In the genomic region with DNA sequence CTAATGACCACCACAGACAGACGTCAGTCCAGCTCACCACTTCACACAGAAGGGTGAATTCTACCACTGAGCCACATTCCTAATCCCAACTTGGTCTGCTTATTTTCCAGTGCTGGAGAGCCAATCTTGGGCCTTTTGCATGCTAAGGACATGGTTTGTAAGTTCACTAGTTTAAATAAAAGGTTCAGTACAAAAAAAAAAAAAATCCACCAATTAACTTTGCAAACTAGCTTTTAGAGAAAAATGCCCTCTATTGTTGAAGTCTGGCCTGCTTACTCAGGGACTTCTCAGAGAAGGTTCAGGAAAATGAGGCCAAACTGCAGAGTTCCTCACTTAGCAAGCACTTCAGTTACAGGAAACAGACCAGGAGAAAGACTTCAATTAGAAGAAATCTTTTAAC, we compare ENCODE assay signal across 8 mouse cellular contexts. TPM values are rescaled to one million over a fixed set of nuclear protein-coding genes. Genes with fewer than 3 reads are reported as not detected.
DNase-seq lines count a peak whose midpoint lies in the region; ATAC-seq and TF ChIP-seq lines count a peak whose summit lies in the region.

No protein-coding gene starts in this region.

- H3K4me3 ChIP-seq in gastrocnemius, adult 2 months, result peak overlapping the region; percentile 91
- H3K4me3 ChIP-seq in testis, adult 2 months (ENCODE audit: control insufficient read depth, low read depth, low read length), result peak overlapping the region; percentile 89; the same call in 1 of the 2 replicates
- H3K4me3 ChIP-seq in liver, embryonic 11.5 days (ENCODE audit: low read depth, low read length), result peak overlapping the region; percentile 76

- TF ChIP-seq CTCF in gastrocnemius, adult 2 months (IDR thresholded peaks at IDR 0.05), result no peak
- TF ChIP-seq CTCF in testis, adult 2 months (IDR thresholded peaks at IDR 0.05; ENCODE audit: control insufficient read depth, insufficient read depth, insufficient replicate concordance, low read depth, low read length), result no peak

- H3K36me3 ChIP-seq in testis, adult 2 months (ENCODE audit: control insufficient read depth, insufficient read depth, low read length), result no peaks in the 10 kb centered on the region
- no peaks in the 10 kb centered on the region for H3K36me3 ChIP-seq in liver, embryonic 11.5 days (ENCODE audit: control insufficient read depth, insufficient read depth, low read length)

- H3K9ac ChIP-seq in liver, embryonic 11.5 days (ENCODE audit: low read depth, low read length), result peak overlapping the region; percentile 81

- H3K9me3 ChIP-seq in liver, embryonic 11.5 days (ENCODE audit: control insufficient read depth, low read length), result no peaks in the 10 kb centered on the region

- TF ChIP-seq POLR2A in testis, adult 2 months (IDR thresholded peaks at IDR 0.05; ENCODE audit: control insufficient read depth, low read depth, low read length), result no peak

- H3K4me1 ChIP-seq in testis, adult 2 months (ENCODE audit: control insufficient read depth, insufficient read depth, low read length), result no peaks in the 10 kb centered on the region
- no peaks in the 10 kb centered on the region for H3K4me1 ChIP-seq in liver, embryonic 11.5 days (replicated peaks; ENCODE audit: control insufficient read depth, insufficient read depth, low read length)

- no peaks in the 10 kb centered on the region for H3K27me3 ChIP-seq in testis, adult 2 months (ENCODE audit: control insufficient read depth, insufficient read depth, low read length)
- H3K27me3 ChIP-seq in liver, embryonic 11.5 days (replicated peaks; ENCODE audit: control insufficient read depth, insufficient read depth, low read length), result no peaks in the 10 kb centered on the region

- intact Hi-C loops in gastrocnemius, adult 2 months (cut with DNase I), result no loop called here

- ATAC-seq in liver, embryonic 11.5 days (replicated peaks; ENCODE audit: low FRiP score), result no peak
- no peak for ATAC-seq in frontal cortex, adult (ENCODE audit: low TSS enrichment)

- peak overlapping the region; percentile 91 for H3K27ac ChIP-seq in gastrocnemius, adult 2 months
- no peak overlapping the region for H3K27ac ChIP-seq in testis, adult 2 months (ENCODE audit: control insufficient read depth, insufficient read depth, low read depth, low read length)
- H3K27ac ChIP-seq in liver, embryonic 11.5 days (ENCODE audit: low read depth, low read length), result no peak overlapping the region

- peak overlapping the region; percentile 90 for H3K4me2 ChIP-seq in liver, embryonic 11.5 days

- no peak for DNase-seq in gastrocnemius, adult 2 months
- no peak for DNase-seq in gastrocnemius, postnatal 4 days (ENCODE audit: low spot score in 2 of 2)
- DNase-seq in testis, postnatal 14 days (ENCODE audit: low spot score), result no peak
- no peak for DNase-seq in liver, embryonic 11.5 days (ENCODE audit: low spot score)
- DNase-seq in right cerebral cortex, postnatal 14 days, result no peak
- DNase-seq in gastrocnemius, adult 18-20 months (ENCODE audit: low spot score), result no peak

- WGBS in liver, embryonic 11.5 days, result 73% methylated on average over 1 of the region's 1 CpGs

RNA-seq across cellular contexts. Expression of gene Ggact, which starts 1.4 kb away (rescaled TPM):
- total RNA-seq in gastrocnemius, adult 2 months (2021), result 10 to 100 TPM; 13.8 to 20.4 TPM
- total RNA-seq in gastrocnemius, postnatal 4 days (2021), result 1 to 10 TPM; 7.5 to 9.4 TPM
- polyA plus RNA-seq in testis, adult 2 months (2012; rRNA removed), result 58.5 and 63.9 TPM in 2 replicates
- 16.9 and 18.8 TPM in 2 replicates for polyA plus RNA-seq in liver, embryonic 11.5 days (2014; fragmentation: Nextera tagmentation; extraction: Ambion mirVana)
- 10 to 100 TPM; 16.1 to 18.6 TPM for total RNA-seq in gastrocnemius, adult 18-20 months (2021)
